Mouse (Mus musculus) megakaryocyte progenitor cell, adult 5-6 weeks (primary cell): ENCODE results near the gene Bpifa1. TPM values are rescaled to one million over a fixed set of nuclear protein-coding genes. Genes with fewer than 3 reads are reported as not detected.

Experiments
- ATAC-seq: replicated peaks from 2 replicates; pipeline ENCODE4 v1.8.0; 2016; ENCODE audit warnings: mild to moderate bottlenecking, moderate TSS enrichment, inconsistent platforms; ENCODE audit not compliant: poor library complexity
- total RNA-seq, 2 experiments: library from RNA; stranded (forward) in 1 of 2; stranded (reverse) in 1 of 2; fragments of 157-497, 149-512 nt in 1 of 2; fragments of 200-1000 nt in 1 of 2; gene quantifications; 2 replicates each; pipeline versions ENCODE4 v1.2.3 to v1.2.4; 2015 to 2017

Gene Bpifa1
- total RNA-seq, 2 experiments from 2014 or later: not detected

DNA sequence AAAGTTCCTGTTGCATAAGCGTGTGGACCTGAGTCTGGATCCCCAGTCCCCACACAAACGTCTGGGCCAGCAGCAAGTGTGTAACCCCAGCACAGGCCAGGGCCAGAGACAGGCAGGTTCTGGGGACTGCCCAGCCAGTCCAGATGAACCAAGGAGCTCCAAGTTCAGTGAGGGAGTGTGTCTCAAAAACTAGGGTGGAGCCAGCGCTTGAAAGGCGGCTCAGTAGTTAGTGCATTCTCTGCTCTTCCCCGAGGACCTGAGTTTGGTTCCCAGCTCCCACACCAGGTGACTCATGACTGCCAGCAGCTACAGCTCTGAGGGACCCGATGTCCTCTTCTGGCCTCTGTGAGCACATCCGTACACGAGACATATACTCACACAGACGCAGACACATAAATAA, 54.4 kb downstream of the Bpifa1 start:
- no peak for ATAC-seq

Other genes with a start within 250 kb of the Bpifa1 start
- gene Bpifb6, start 242.5 kb upstream of the Bpifa1 start, total RNA-seq (2015): not detected in 2 replicates
- not detected in 2 replicates for gene Bpifb6, start 242.5 kb upstream of the Bpifa1 start, total RNA-seq (2017)
- gene Bpifb3, start 224.7 kb upstream of the Bpifa1 start, total RNA-seq (2015): not detected in 2 replicates
- not detected in 2 replicates for gene Bpifb3, start 224.7 kb upstream of the Bpifa1 start, total RNA-seq (2017)
- gene Bpifb4, start 204.7 kb upstream of the Bpifa1 start, total RNA-seq (2015): not detected in 2 replicates
- gene Bpifb4, start 204.7 kb upstream of the Bpifa1 start, total RNA-seq (2017): not detected in 2 replicates
- not detected in 2 replicates for gene Bpifa6, start 167.9 kb upstream of the Bpifa1 start, total RNA-seq (2015)
- not detected in 2 replicates for gene Bpifa6, start 167.9 kb upstream of the Bpifa1 start, total RNA-seq (2017)
- not detected in 2 replicates for gene Bpifa2, start 134.6 kb upstream of the Bpifa1 start, total RNA-seq (2015)
- not detected in 2 replicates for gene Bpifa2, start 134.6 kb upstream of the Bpifa1 start, total RNA-seq (2017)
- gene Bpifa3, start 12.5 kb upstream of the Bpifa1 start, total RNA-seq (2015): not detected in 2 replicates
- not detected in 2 replicates for gene Bpifa3, start 12.5 kb upstream of the Bpifa1 start, total RNA-seq (2017)
- not detected in 2 replicates for gene Bpifa5, start 19.7 kb downstream of the Bpifa1 start, total RNA-seq (2015)
- gene Bpifa5, start 19.7 kb downstream of the Bpifa1 start, total RNA-seq (2017): not detected in 2 replicates
- not detected in 2 replicates for gene Bpifb1, start 47.9 kb downstream of the Bpifa1 start, total RNA-seq (2015)
- gene Bpifb1, start 47.9 kb downstream of the Bpifa1 start, total RNA-seq (2017): not detected in 2 replicates
- not detected in 2 replicates for gene Bpifb5, start 80.9 kb downstream of the Bpifa1 start, total RNA-seq (2015)
- 0.42 TPM in 1 of 2 replicates, not detected in the other for gene Bpifb5, start 80.9 kb downstream of the Bpifa1 start, total RNA-seq (2017)
- not detected in 2 replicates for gene Bpifb9a, start 115.0 kb downstream of the Bpifa1 start, total RNA-seq (2015)
- gene Bpifb9a, start 115.0 kb downstream of the Bpifa1 start, total RNA-seq (2017): not detected in 2 replicates
- gene Bpifb9b, start 164.3 kb downstream of the Bpifa1 start, total RNA-seq (2015): not detected in 2 replicates
- gene Bpifb9b, start 164.3 kb downstream of the Bpifa1 start, total RNA-seq (2017): not detected in 2 replicates
- gene Cdk5rap1, start 230.1 kb downstream of the Bpifa1 start, total RNA-seq (2015): 12.3 and 15.8 TPM in 2 replicates
- 13.8 and 16.4 TPM in 2 replicates for gene Cdk5rap1, start 230.1 kb downstream of the Bpifa1 start, total RNA-seq (2017)